Mouse (Mus musculus) bone marrow macrophage, adult 2 months (primary cell): ENCODE results near the gene Rcsd1. TPM values are rescaled to one million over a fixed set of nuclear protein-coding genes. Genes with fewer than 3 reads are reported as not detected.

Experiments
- H3K27ac ChIP-seq: 2 replicates; pipeline ENCODE4 v1.5.1; 2012; ENCODE audit warnings: low read depth, low read length; ENCODE audit not compliant: insufficient read depth
- H3K4me1 ChIP-seq: 2 replicates; pipeline ENCODE4 v1.6.1; 2012; ENCODE audit warnings: low read length; ENCODE audit not compliant: control insufficient read depth, insufficient read depth
- H3K4me3 ChIP-seq: 2 replicates; pipeline ENCODE4 v1.5.1; 2012; ENCODE audit warnings: mild to moderate bottlenecking, low read length, moderate library complexity; ENCODE audit not compliant: insufficient read depth
- CTCF ChIP-seq: IDR thresholded peaks from 2 replicates; pipeline ENCODE4 v1.5.1; 2012; ENCODE audit warnings: low read depth, mild to moderate bottlenecking, low read length, moderate library complexity
- POLR2A ChIP-seq: IDR thresholded peaks from 2 replicates; pipeline ENCODE4 v1.6.1; 2012; ENCODE audit warnings: mild to moderate bottlenecking, low read depth, low read length, borderline replicate concordance
- polyA plus RNA-seq: library from polyadenylated mRNA; stranded (reverse); fragments of >200 nt; gene quantifications from 2 replicates; pipeline ENCODE4 v1.2.4, GENCODE M21; 2012; ENCODE audit not compliant: missing spikeins, insufficient read depth, insufficient read length

Rcsd1 gene
- polyA plus RNA-seq, 1 experiment: 60.3 TPM

DNA sequence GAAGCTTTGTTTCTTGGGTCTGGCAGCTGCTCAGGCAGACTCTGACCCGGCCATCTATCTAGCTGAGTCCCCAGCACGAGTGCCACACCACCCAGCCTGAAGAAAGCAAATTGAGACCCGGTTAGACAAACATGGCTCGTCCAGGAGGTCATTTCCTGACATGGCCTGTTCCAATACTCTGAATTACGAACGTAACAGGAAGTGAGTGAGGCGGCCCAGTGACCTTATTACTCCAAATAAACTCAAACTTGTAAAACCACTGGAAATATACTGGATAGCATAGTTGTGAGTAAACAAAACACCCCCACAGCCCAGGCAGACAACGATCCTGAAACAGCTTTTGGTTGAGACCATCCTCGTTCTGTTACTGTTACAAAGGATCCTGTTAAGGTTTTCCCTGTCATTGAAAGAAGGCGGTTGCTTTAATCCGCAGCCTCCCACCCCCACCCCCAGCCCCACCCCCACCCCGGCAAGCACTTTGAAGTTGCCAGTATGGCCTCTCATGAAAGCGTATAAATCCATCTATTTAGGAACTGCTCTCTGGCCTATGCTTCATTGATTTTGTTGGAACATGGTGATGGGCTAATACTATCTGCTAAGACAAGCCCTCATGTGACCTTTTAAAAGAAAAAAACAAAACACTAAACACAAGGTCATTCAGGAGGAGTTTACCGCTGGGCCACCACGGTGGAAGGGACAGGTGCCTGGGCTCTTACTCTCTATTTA is 92.2 kb downstream of the Rcsd1 start:
- H3K27ac ChIP-seq: no peak overlapping the region
- peaks cover 48% of the 10 kb centered on the region for H3K4me1 ChIP-seq
- H3K4me3 ChIP-seq: no peak overlapping the region
- TF ChIP-seq POLR2A: no peak
- TF ChIP-seq CTCF: no peak

DNA sequence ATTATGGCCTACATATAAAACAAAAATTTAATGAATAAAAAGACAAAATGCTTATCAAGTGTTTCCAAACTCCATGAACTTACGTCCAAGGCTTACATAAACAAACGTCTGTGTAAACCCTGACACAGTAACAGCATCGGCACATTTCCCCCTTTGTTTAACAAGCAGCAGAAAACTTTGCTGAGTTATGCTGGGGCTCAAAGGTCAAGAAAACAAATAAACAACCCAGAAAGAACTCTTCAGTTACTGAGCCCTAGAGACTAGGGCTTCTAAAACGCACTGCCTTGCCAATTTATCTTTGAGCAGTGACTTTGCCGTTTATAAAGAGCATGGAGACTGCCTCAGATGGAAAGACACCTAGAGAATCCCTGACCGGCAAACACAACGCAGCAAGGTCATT is 92.9 kb downstream of the Rcsd1 start:
- Histone ChIP-seq H3K4me1 (peaks cover 44% of the 10 kb centered on the region), H3K4me3 (no peak overlapping the region), H3K27ac (no peak overlapping the region)
- TF ChIP-seq CTCF (no peak), POLR2A (no peak)

DNA sequence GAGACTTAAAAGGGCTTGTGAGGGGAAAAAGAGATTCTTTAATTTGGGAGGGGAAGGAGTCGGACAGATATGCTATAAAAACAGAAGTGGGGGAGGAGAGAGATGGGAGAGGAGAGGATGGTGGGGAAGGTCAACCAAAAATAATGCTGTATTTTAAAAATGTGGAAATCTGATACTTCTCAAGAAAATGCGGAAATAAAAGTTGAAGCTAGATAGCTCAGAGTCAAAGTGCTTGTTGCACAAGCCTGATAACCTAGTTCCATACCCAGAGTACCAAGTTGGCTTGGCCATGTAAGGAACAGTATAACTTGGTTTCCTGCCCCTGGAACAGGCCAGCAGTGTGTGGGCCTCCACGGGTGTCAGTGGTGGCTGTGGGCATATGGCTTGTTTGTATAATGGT is 94.8 kb downstream of the Rcsd1 start:
- Histone ChIP-seq H3K4me1 (peaks cover 34% of the 10 kb centered on the region), H3K27ac (no peak overlapping the region), H3K4me3 (no peak overlapping the region)
- TF ChIP-seq POLR2A (no peak), CTCF (no peak)

DNA sequence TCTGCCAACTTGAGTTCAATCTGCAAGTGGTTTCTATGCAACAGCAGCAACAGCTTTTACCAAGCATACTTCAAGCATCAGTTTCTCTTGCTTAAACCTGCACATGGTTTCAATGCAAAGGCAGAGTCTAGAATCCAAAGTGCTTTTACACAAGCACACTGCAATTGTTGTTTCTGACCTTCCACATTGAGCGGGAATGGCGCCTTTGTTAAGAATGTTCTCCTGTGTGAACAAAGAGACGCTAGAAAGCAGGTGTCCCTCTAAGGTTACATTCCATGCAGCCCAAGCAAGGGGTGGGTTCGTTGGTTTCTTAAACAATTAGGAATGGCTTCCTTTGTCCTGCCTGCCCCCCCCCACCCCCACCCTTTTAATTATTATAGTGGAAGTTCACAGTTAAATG is 95.6 kb downstream of the Rcsd1 start:
- no peak overlapping the region for H3K4me3 ChIP-seq
- no peak overlapping the region for H3K27ac ChIP-seq
- TF ChIP-seq CTCF (no peak), POLR2A (no peak)
- H3K4me1 ChIP-seq: peaks cover 29% of the 10 kb centered on the region

DNA sequence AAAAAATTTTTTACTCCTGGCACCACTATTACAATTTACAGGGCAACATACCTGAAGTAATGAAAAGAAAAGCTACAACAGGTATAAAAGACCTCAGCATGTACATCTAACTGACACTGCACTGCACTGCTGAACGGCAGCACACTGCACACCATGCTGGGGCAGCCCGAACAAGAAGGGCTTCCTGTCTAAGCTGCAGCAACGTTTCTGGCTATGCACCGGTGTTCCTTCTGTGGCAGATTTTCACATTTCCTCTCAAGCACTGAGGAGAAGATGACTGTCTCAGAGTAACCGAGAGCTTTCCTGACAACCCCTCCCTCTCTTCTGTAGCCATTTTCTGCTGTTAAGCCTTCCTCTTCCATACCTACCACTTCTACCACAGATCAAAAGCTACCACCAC is 96.8 kb downstream of the Rcsd1 start:
- Histone ChIP-seq H3K4me3 (no peak overlapping the region), H3K27ac (no peak overlapping the region), H3K4me1 (peaks cover 18% of the 10 kb centered on the region)
- no peak for TF ChIP-seq CTCF
- no peak for TF ChIP-seq POLR2A

DNA sequence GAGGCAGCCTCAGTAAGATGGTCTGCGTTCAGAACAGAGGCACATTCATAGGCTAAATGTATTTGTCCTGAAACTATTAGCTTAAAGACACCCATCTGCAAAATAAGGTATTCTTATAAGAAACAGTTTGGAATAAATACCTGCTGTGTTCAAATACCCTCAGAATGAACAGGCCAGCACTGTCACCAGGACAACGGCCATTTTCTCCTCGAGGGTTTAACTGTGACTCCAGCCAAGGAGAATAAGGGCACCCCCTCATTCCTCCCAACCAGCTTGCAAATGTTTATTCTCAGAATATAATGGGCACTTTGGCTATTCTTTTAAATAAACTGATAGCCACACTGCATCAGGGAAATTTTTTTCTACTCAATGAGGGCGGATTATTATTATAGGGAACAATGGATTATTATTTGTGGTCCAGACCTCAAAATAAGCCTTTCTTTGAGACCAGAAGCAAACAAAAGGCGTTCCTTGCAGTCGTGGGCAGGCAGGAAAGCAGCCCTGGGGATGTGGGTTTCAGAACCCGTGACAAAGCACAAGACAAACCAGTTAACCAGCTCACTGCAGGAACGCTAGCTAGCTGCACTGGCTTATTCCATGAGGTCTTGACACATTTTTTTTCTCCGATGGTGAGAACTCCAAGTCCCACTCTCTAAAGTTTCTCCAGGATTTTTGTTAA is 99.1 kb downstream of the Rcsd1 start:
- H3K27ac ChIP-seq: no peak overlapping the region
- no peak overlapping the region for H3K4me3 ChIP-seq

DNA sequence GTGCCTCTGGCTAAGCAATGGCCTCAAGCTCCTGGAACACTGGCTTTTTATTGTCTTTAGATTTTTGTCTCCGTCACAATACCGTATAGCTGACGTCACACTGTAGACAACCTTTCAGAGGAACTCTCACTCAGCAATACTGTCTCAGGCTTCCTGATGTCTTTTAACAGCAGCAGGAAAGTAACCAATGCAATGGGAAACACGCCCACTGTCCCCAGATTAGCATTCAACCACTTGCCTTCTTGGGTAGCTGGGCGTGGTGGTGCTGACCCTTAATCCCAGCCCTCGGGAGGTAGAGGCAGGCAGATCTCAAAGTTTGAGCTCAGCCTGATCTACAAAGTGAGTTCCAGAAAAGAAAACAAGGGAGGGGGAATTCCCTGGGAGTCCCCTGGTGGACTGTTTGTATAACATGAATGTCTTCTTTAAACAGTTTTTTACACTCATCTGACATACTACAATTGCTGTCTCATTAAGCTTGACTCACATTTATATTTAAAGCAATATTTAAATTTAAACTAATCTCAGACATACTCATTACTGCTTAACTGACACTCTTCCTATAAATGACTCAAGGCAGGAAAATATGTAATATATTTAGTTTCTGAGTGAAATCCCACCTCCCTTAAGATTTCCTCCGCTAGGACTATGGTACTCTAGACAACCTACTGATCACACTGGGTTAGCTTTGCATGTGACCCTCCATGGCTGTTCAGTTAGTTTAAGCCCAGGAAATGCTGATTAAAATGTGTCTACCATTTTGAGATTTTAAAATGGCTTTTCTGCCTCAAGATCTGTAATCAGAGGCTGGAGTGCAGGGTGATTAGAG is 99.8 kb downstream of the Rcsd1 start:
- peaks cover 17% of the 10 kb centered on the region for H3K4me1 ChIP-seq
- no peak overlapping the region for H3K27ac ChIP-seq
- no peak overlapping the region for H3K4me3 ChIP-seq
- no peak for TF ChIP-seq POLR2A

More for the DNA sequence above, 99.1 kb downstream of the Rcsd1 start:
- no peak for TF ChIP-seq CTCF
- no peak for TF ChIP-seq POLR2A
- H3K4me1 ChIP-seq: peaks cover 16% of the 10 kb centered on the region

DNA sequence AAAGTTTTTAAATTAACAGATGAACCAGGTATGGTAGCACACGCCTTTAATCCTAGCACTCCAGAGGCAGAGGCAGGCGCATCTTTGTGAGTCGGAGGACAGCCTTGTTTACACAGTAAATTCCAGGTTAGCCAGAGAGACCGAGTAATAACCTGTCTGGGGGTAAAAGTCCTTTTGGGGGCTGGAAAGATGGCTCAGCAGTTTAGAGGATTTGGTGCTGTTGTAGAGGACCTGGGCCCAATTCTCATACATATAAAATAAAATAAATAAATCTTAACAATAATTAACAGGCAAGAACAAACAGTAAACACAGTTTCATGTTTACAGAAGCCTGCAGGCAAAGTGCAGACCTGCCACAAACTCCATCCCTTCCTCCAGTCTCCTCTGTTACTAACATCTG is 100.7 kb downstream of the Rcsd1 start:
- H3K4me3 ChIP-seq: no peak overlapping the region
- peaks cover 22% of the 10 kb centered on the region for H3K4me1 ChIP-seq
- TF ChIP-seq CTCF (no peak), POLR2A (no peak)
- H3K27ac ChIP-seq: no peak overlapping the region

DNA sequence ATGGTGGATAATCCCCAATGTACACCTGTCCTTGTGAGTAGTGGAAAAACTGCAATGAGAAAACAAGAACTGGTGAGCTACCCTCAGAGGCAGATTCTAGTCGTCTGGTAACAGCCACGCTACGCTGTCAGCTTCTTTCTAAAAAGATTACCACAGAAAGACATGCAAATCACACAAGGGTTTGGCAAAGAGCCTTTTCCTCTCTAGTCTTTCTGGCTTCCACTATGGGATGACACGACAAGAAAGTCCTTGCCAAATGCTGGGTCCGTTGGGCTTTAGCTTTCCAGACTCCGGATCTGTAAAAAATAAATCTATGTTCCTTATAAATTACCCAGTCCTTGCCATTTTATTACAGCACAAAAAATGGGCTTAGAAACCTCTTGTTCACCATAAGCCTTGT is 103.8 kb downstream of the Rcsd1 start:
- no peak overlapping the region for H3K27ac ChIP-seq
- peaks cover 35% of the 10 kb centered on the region for H3K4me1 ChIP-seq
- TF ChIP-seq POLR2A: no peak
- TF ChIP-seq CTCF: no peak
- H3K4me3 ChIP-seq: no peak overlapping the region

DNA sequence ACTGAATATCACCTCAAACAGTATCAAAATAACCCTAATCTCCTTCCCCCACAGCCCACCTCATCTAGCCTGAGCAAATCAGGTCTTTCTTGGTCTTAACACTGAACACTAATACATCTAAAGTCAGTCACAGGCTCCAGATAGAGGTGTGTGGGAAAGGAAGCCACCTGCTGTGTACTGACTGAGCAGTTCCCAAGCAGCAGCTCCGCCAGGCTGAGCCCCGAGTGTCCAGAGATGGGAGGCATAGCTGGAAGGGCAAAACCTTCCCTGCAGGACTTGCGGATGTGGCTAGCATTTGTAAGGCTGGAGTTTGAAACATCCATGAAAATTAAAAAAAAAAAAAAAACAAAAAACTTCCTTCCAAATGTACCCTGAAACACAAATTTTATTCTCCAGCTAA is 104.4 kb downstream of the Rcsd1 start:
- TF ChIP-seq CTCF (no peak), POLR2A (no peak)
- peaks cover 35% of the 10 kb centered on the region for H3K4me1 ChIP-seq
- no peak overlapping the region for H3K27ac ChIP-seq
- H3K4me3 ChIP-seq: no peak overlapping the region
